Mouse (Mus musculus) monocyte, adult 59 days (primary cell): ENCODE data around the gene Bzw2. TPM values are rescaled to one million over a fixed set of nuclear protein-coding genes. Genes with fewer than 3 reads are reported as not detected.

Experiments
- total RNA-seq, 2 experiments: library from RNA; stranded (reverse); gene quantifications; one replicate each; pipeline ENCODE4 v1.2.4; 2023

The Bzw2 gene
- total RNA-seq, result 10 to 100 TPM; 58.4 to 62.0 TPM

GRCm38 (mm10) chr12:36157638-36158308 lies at the start of gene Bzw2:
TSS of gene Bzw2 (minus strand) at chr12:36158080.

GRCm38 (mm10) chr12:36156637-36157303 lies 1.1 kb downstream of the Bzw2 start, which contains the start of gene Ankmy2:
TSS of gene Ankmy2 (plus strand) at chr12:36157114.

GRCm38 (mm10) chr12:36042348-36042778 lies 115.5 kb downstream of the Bzw2 start, which contains the start of gene Tspan13:
TSS of gene Tspan13 (minus strand) at chr12:36042500.

Other genes with a start within 250 kb of the Bzw2 start
- not detected for gene Agr3, start 232.5 kb downstream of the Bzw2 start, total RNA-seq
- gene Agr2, start 165.2 kb downstream of the Bzw2 start, total RNA-seq, result not detected
- gene Tspan13, start 115.6 kb downstream of the Bzw2 start, total RNA-seq, result 100 to 1,000 TPM; 154 to 161 TPM
- gene Ankmy2, start 966 bp downstream of the Bzw2 start, total RNA-seq, result 10 to 100 TPM; 19.9 to 20.0 TPM
- gene Lrrc72, start 95.3 kb upstream of the Bzw2 start, total RNA-seq, result not detected
- gene Sostdc1, start 156.1 kb upstream of the Bzw2 start, total RNA-seq, result not detected
- 1 to 10 TPM; 1.4 to 1.6 TPM for gene Ispd, start 223.4 kb upstream of the Bzw2 start, total RNA-seq
- not detected for gene D630036H23Rik, start 224.1 kb upstream of the Bzw2 start, total RNA-seq